Mouse (Mus musculus) CH12.LX (cell line): Measurements from ENCODE around the gene Ciapin1. TPM values are rescaled to one million over a fixed set of nuclear protein-coding genes. Genes with fewer than 3 reads are reported as not detected.
A peak's percentile ranks its signal among the peaks of the same experiment; 100 is the strongest.
"Not testable (repeated sequence)": the region's sequence is repeated elsewhere in the genome, so short reads cannot be mapped to it uniquely, and the experiment has no call there.

Experiments used
- DNase-seq: peaks from one replicate; pipeline ENCODE4 v3.0.0-alpha.2; 2013; ENCODE audit errors: extremely low read depth
- H3K27ac ChIP-seq: 2 replicates; pipeline ENCODE4 v1.5.1; 2012; ENCODE audit warnings: low read depth, mild to moderate bottlenecking, control low read depth, moderate library complexity; ENCODE audit not compliant: insufficient read depth
- H3K27me3 ChIP-seq: replicated peaks from 2 replicates; pipeline ENCODE3; 2012; ENCODE audit warnings: inconsistent platforms
- H3K36me3 ChIP-seq, 2 experiments: replicated peaks in 1 of 2; 2 replicates each; pipeline versions ENCODE3 to v1.6.1; 2012; ENCODE audit warnings: inconsistent platforms in 1 of 2, low read length in 1 of 2, mild to moderate bottlenecking in 1 of 2, mixed read lengths in 1 of 2, moderate library complexity in 1 of 2; ENCODE audit not compliant: control insufficient read depth in 1 of 2, insufficient read depth in 1 of 2
- H3K4me1 ChIP-seq, 2 experiments: 2 replicates each; pipeline ENCODE4 v1.6.1; 2012; ENCODE audit warnings: inconsistent platforms in 1 of 2, moderate library complexity in 1 of 2; ENCODE audit not compliant: insufficient read depth in 2 of 2, control insufficient read depth in 1 of 2
- H3K4me2 ChIP-seq: 2 replicates; pipeline ENCODE4 v1.6.1; 2012; ENCODE audit warnings: low read depth, mild to moderate bottlenecking, control low read depth; ENCODE audit not compliant: poor library complexity, insufficient read depth, severe bottlenecking
- H3K4me3 ChIP-seq, 3 experiments: fragments of 150-350 bp in 1 of 3; sonication (generic) in 1 of 3; replicated peaks in 1 of 3; 2 replicates each; pipeline versions ENCODE3 to v1.5.1; 2011 to 2012; ENCODE audit warnings: low read depth in 2 of 3, low read length in 2 of 3, mild to moderate bottlenecking in 2 of 3, moderate library complexity in 2 of 3, control low read depth in 1 of 3, improper control_type of control experiment in 1 of 3, inconsistent platforms in 1 of 3, mixed read lengths in 1 of 3; ENCODE audit not compliant: poor library complexity in 1 of 3
- H3K79me2 ChIP-seq: replicated peaks from 2 replicates; pipeline ENCODE4 v1.6.1; 2012; ENCODE audit warnings: mild to moderate bottlenecking, moderate library complexity; ENCODE audit not compliant: control insufficient read depth, poor library complexity, insufficient read depth, severe bottlenecking; ENCODE audit errors: extremely low read depth
- H3K9ac ChIP-seq: 2 replicates; pipeline ENCODE4 v1.6.1; 2012; ENCODE audit warnings: low read depth, mild to moderate bottlenecking, control low read depth, moderate library complexity; ENCODE audit not compliant: insufficient read depth
- H3K9me3 ChIP-seq: replicated peaks from 2 replicates; pipeline ENCODE3; 2012; ENCODE audit warnings: low read length, inconsistent platforms, mixed read lengths
- BHLHE40 ChIP-seq: IDR thresholded peaks from 2 replicates; pipeline ENCODE4 v1.6.1; 2011; ENCODE audit warnings: mild to moderate bottlenecking, low read depth, low read length, improper control_type of control experiment
- CHD1 ChIP-seq: IDR thresholded peaks from 2 replicates; pipeline ENCODE4 v1.6.1; 2012; ENCODE audit warnings: low read depth, low read length, improper control_type of control experiment, inconsistent platforms
- CHD2 ChIP-seq: IDR thresholded peaks from 2 replicates; pipeline ENCODE4 v1.6.1; 2011; ENCODE audit warnings: low read length, improper control_type of control experiment
- CTCF ChIP-seq, 2 experiments: IDR thresholded peaks in 1 of 2; conservative IDR thresholded peaks in 1 of 2; 2 replicates each; pipeline ENCODE4 v1.5.1; 2011 to 2012; ENCODE audit warnings: low read depth in 2 of 2, low read length in 2 of 2, improper control_type of control experiment in 1 of 2, inconsistent platforms in 1 of 2, mild to moderate bottlenecking in 1 of 2, moderate library complexity in 1 of 2
- ELF1 ChIP-seq: IDR thresholded peaks from 2 replicates; pipeline ENCODE4 v1.6.1; 2014; ENCODE audit warnings: low read depth, mild to moderate bottlenecking, inconsistent platforms, low read length, improper control_type of control experiment
- EP300 ChIP-seq: IDR thresholded peaks from 2 replicates; pipeline ENCODE4 v1.6.1; 2011; ENCODE audit warnings: low read length, improper control_type of control experiment
- ETS1 ChIP-seq: conservative IDR thresholded peaks from 2 replicates; pipeline ENCODE4 v1.6.1; 2012; ENCODE audit warnings: low read depth, mild to moderate bottlenecking, inconsistent platforms, low read length, improper control_type of control experiment, moderate library complexity
- GABPA ChIP-seq: IDR thresholded peaks from 2 replicates; pipeline ENCODE4 v1.6.1; 2012; ENCODE audit warnings: low read depth, low read length, improper control_type of control experiment, inconsistent platforms; ENCODE audit not compliant: insufficient replicate concordance
- JUND ChIP-seq: conservative IDR thresholded peaks from 2 replicates; pipeline ENCODE4 v1.6.1; 2011; ENCODE audit warnings: low read depth, low read length, improper control_type of control experiment
- KAT2A ChIP-seq: IDR thresholded peaks from 2 replicates; pipeline ENCODE4 v1.6.1; 2012; ENCODE audit warnings: low read length, improper control_type of control experiment, inconsistent platforms; ENCODE audit not compliant: insufficient replicate concordance
- MAX ChIP-seq: IDR thresholded peaks from 2 replicates; pipeline ENCODE4 v1.6.1; 2011; ENCODE audit warnings: low read length, improper control_type of control experiment
- MEF2A ChIP-seq: IDR thresholded peaks from 2 replicates; pipeline ENCODE4 v1.6.1; 2014; ENCODE audit warnings: low read depth, mild to moderate bottlenecking, inconsistent platforms, low read length, improper control_type of control experiment, borderline replicate concordance
- MXI1 ChIP-seq: IDR thresholded peaks from 2 replicates; pipeline ENCODE4 v1.6.1; 2011; ENCODE audit warnings: mild to moderate bottlenecking, low read depth, low read length, improper control_type of control experiment
- MYC ChIP-seq: IDR thresholded peaks from 2 replicates; pipeline ENCODE4 v1.6.1; 2011; ENCODE audit warnings: low read depth, mild to moderate bottlenecking, improper control_type of control experiment, low read length
- NELFE ChIP-seq: IDR thresholded peaks from 2 replicates; pipeline ENCODE4 v1.6.1; 2011; ENCODE audit warnings: low read depth, low read length, improper control_type of control experiment
- NRF1 ChIP-seq: IDR thresholded peaks from 2 replicates; pipeline ENCODE4 v1.6.1; 2014; ENCODE audit warnings: low read depth, mild to moderate bottlenecking, inconsistent platforms, low read length, improper control_type of control experiment, moderate library complexity
- PAX5 ChIP-seq: IDR thresholded peaks from 2 replicates; pipeline ENCODE4 v1.6.1; 2012; ENCODE audit warnings: low read length, inconsistent platforms, mixed read lengths
- TBP ChIP-seq: conservative IDR thresholded peaks from 2 replicates; pipeline ENCODE4 v1.6.1; 2011; ENCODE audit warnings: low read depth, low read length, improper control_type of control experiment
- UBTF ChIP-seq: IDR thresholded peaks from 2 replicates; pipeline ENCODE4 v1.6.1; 2012; ENCODE audit warnings: low read depth, mild to moderate bottlenecking, inconsistent platforms, low read length, improper control_type of control experiment, moderate library complexity
- USF1 ChIP-seq: IDR thresholded peaks from 2 replicates; pipeline ENCODE4 v1.6.1; 2014; ENCODE audit warnings: low read depth, mild to moderate bottlenecking, inconsistent platforms, low read length, improper control_type of control experiment
- USF2 ChIP-seq: conservative IDR thresholded peaks from 2 replicates; pipeline ENCODE4 v1.6.1; 2011; ENCODE audit warnings: low read depth, low read length, improper control_type of control experiment
- ZC3H11A ChIP-seq: IDR thresholded peaks from 2 replicates; pipeline ENCODE4 v1.6.1; 2012; ENCODE audit warnings: low read depth, mild to moderate bottlenecking, inconsistent platforms, low read length, improper control_type of control experiment
- ZKSCAN1 ChIP-seq: IDR thresholded peaks from 2 replicates; pipeline ENCODE4 v1.6.1; 2012; ENCODE audit warnings: low read depth, inconsistent platforms, low read length, improper control_type of control experiment, borderline replicate concordance
- ZNF384 ChIP-seq: IDR thresholded peaks from 2 replicates; pipeline ENCODE4 v1.6.1; 2012; ENCODE audit warnings: low read depth, low read length, improper control_type of control experiment, inconsistent platforms
- dilution Hi-C: fragments of 300-500 bp; cut with MboI; formaldehyde crosslinking; loops from 2 replicates; pipeline ENCODE4 v1.14.3; 2020; ENCODE audit warnings: low sequenced_read_pairs; ENCODE audit not compliant: extremely low pct_unique_long_range_greater_than_20kb, extremely low pct_ligation_motif_present
- in situ Hi-C: fragments of 300-500 bp; cut with MboI; formaldehyde crosslinking; loops from 3 replicates; pipeline ENCODE4 v1.14.3; 2019; ENCODE audit warnings: low sequenced_read_pairs, low pct_ligation_motif_present, low pct_unique_long_range_greater_than_20kb, mixed read lengths
- polyA plus RNA-seq: library from polyadenylated mRNA; unstranded; fragments of >175 nt; gene quantifications from 2 replicates; pipeline ENCODE4 v1.2.1, GENCODE M21; 2012; ENCODE audit warnings: low read depth; ENCODE audit not compliant: insufficient read length
- total RNA-seq, 2 experiments: library from RNA; depleted of rRNA; stranded (reverse); fragments of 300-350 nt in 1 of 2; fragments of >200 nt in 1 of 2; gene quantifications; 2 replicates each; pipeline ENCODE4 v1.2.3; 2012 to 2014

The Ciapin1 gene
- total and polyA plus RNA-seq, 3 experiments, result 83.1 to 139 (median 97.1) TPM

DNA sequence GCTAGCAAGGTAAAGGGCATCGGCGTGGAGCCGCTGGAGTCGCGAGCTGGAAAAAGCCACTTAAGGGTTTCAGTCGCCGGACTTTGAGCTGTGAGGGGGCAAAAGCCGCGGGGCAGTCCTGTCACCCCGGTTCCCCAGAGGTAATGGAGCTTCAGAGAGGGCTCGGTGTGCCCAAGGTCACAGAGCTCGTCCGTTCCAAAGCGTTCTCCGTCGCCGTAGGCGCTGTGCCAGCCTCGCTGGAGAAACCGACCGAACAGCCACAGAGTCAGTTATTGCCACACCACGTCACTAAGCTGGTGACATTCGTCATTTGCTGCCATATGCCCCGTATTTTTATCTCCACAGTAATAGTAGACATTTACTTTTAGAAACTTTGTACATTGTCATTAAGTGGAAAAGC is 442 bp upstream of the Ciapin1 start (continued):
- TF ChIP-seq ZKSCAN1 (no peak), CHD2 (no peak), BHLHE40 (no peak), ZNF384 (no peak), CTCF (conservative IDR thresholded peaks at IDR 0.05 in 1 of 2, IDR thresholded peaks at IDR 0.05 in 1 of 2; ENCODE audit: low read depth in 2 of 2, low read length in 2 of 2) (no peak), GABPA (no peak), MAX (no peak), MEF2A (no peak), CHD1 (peak; percentile 89), NRF1 (no peak), PAX5 (no peak), KAT2A (no peak), USF2 (no peak)

GRCm38 (mm10) chr8:94836456-94837240 is 1.5 kb downstream of the Ciapin1 start:
- Histone ChIP-seq H3K27ac (no peak overlapping the region), H3K4me2 (peak overlapping the region; percentile 64), H3K79me2 (peaks cover 38% of the 10 kb centered on the region), H3K36me3 (peaks cover 9 to 20% of the 10 kb centered on the region in 2 experiments), H3K4me1 (peaks cover 0 to 27% of the 10 kb centered on the region in 2 experiments; a peak in 2 of 4 replicates), H3K4me3 (peak overlapping the region; percentile 16 to 96 (median 93)), H3K9me3 (no peaks in the 10 kb centered on the region), H3K9ac (peak overlapping the region; percentile 86), H3K27me3 (no peaks in the 10 kb centered on the region)
- DNase-seq, result no peak
- in situ Hi-C loops (no loop called here), dilution Hi-C loops (no loop called here)
- no peak for TF ChIP-seq MYC
- no peak for TF ChIP-seq ELF1
- no peak for TF ChIP-seq ZC3H11A
- TF ChIP-seq MXI1, result no peak
- no peak for TF ChIP-seq JUND
- TF ChIP-seq PAX5, result no peak
- TF ChIP-seq ZNF384, result no peak
- no peak for TF ChIP-seq ETS1
- no peak for TF ChIP-seq TBP
- no peak for TF ChIP-seq EP300
- no peak for TF ChIP-seq USF1
- TF ChIP-seq UBTF, result no peak
- TF ChIP-seq GABPA, result no peak
- no peak for TF ChIP-seq KAT2A
- no peak for TF ChIP-seq NRF1
- TF ChIP-seq NELFE, result no peak

- in situ Hi-C loops, H3K4me3 ChIP-seq, H3K4me2 ChIP-seq, DNase-seq, H3K27ac ChIP-seq, dilution Hi-C loops, H3K27me3 ChIP-seq, H3K9me3 ChIP-seq, H3K9ac ChIP-seq: not testable (repeated sequence)
- Histone ChIP-seq H3K4me1 (peaks cover 0 to 27% of the 10 kb centered on the region in 2 experiments; a peak in 2 of 4 replicates), H3K79me2 (peaks cover 38% of the 10 kb centered on the region), H3K36me3 (peaks cover 14 to 27% of the 10 kb centered on the region in 2 experiments)
These were observed 2.4 kb downstream of the Ciapin1 start for GRCm38 (mm10) chr8:94835751-94836150.
